Mouse (Mus musculus) heart, embryonic 14.5 days (tissue): ENCODE measurements around the gene Fam129a. TPM values are rescaled to one million over a fixed set of nuclear protein-coding genes. Genes with fewer than 3 reads are reported as not detected.
A peak's percentile ranks its signal among the peaks of the same experiment; 100 is the strongest.

Source experiments
- ATAC-seq: fragments of 200-750 bp; cut with Nextera tagmentation; 2 replicates; pipeline ENCODE4 v1.8.0; 2017; ENCODE audit warnings: low read depth, moderate TSS enrichment; ENCODE audit not compliant: insufficient number of reproducible peaks, insufficient read depth, low FRiP score
- H3K27ac ChIP-seq, 2 experiments: fragments of 200-500 bp in 1 of 2; fragments of 300-500 bp in 1 of 2; sonication (generic) in 1 of 2; replicated peaks in 1 of 2; 2 replicates each; pipeline ENCODE4 v1.5.1; 2012 to 2014; ENCODE audit warnings: low read depth in 2 of 2, low read length in 2 of 2, control low read depth in 1 of 2, mild to moderate bottlenecking in 1 of 2, mixed read lengths in 1 of 2; ENCODE audit not compliant: control insufficient read depth in 1 of 2, insufficient read depth in 1 of 2
- H3K27me3 ChIP-seq: fragments of 300-500 bp; sonication (generic); 2 replicates; pipeline ENCODE4 v1.6.1; 2014; ENCODE audit warnings: mild to moderate bottlenecking, low read length, control low read depth; ENCODE audit not compliant: control insufficient read depth, insufficient read depth
- H3K36me3 ChIP-seq: fragments of 300-500 bp; sonication (generic); 2 replicates; pipeline ENCODE4 v1.6.1; 2014; ENCODE audit warnings: mild to moderate bottlenecking, control low read depth, low read length, mixed read lengths; ENCODE audit not compliant: control insufficient read depth, insufficient read depth
- H3K4me1 ChIP-seq, 2 experiments: fragments of 200-500 bp in 1 of 2; fragments of 300-500 bp in 1 of 2; sonication (generic) in 1 of 2; 2 replicates each; pipeline ENCODE4 v1.6.1; 2012 to 2014; ENCODE audit warnings: low read length in 2 of 2, control low read depth in 1 of 2, mixed read lengths in 1 of 2; ENCODE audit not compliant: control insufficient read depth in 2 of 2, insufficient read depth in 2 of 2
- H3K4me2 ChIP-seq: fragments of 300-500 bp; sonication (generic); 2 replicates; pipeline ENCODE4 v1.6.1; 2014; ENCODE audit warnings: mild to moderate bottlenecking, low read length
- H3K4me3 ChIP-seq, 2 experiments: fragments of 200-500 bp in 1 of 2; fragments of 300-500 bp in 1 of 2; sonication (generic) in 1 of 2; 2 replicates each; pipeline ENCODE4 v1.5.1; 2012 to 2014; ENCODE audit warnings: low read length in 2 of 2, mild to moderate bottlenecking in 2 of 2, control low read depth in 1 of 2, low read depth in 1 of 2, moderate library complexity in 1 of 2; ENCODE audit not compliant: control insufficient read depth in 1 of 2, insufficient read depth in 1 of 2
- H3K9ac ChIP-seq: fragments of 300-500 bp; sonication (generic); 2 replicates; pipeline ENCODE4 v1.6.1; 2014; ENCODE audit warnings: mild to moderate bottlenecking, low read length
- H3K9me3 ChIP-seq: fragments of 300-500 bp; sonication (generic); 2 replicates; pipeline ENCODE4 v1.6.1; 2016; ENCODE audit warnings: low read length, control low read depth; ENCODE audit not compliant: control insufficient read depth
- WGBS: fragments of 180-500 bp; shearing (Covaris S2); extraction: QIAGEN DNeasy Blood & Tissue Kit; methylation state at CpG from one replicate; pipeline ENCODE4 v1.1.7; 2014; 5-methylcytosine and 5-hydroxymethylcytosine counted together
- polyA plus RNA-seq: library from polyadenylated mRNA; unstranded; fragments of >200 nt; fragmentation: Nextera tagmentation; extraction: Ambion mirVana; gene quantifications from 2 replicates; pipeline ENCODE4 v1.2.1, GENCODE M21; 2014

Gene Fam129a
- polyA plus RNA-seq, 1 experiment from 2014 or later, result 5.8 TPM

DNA sequence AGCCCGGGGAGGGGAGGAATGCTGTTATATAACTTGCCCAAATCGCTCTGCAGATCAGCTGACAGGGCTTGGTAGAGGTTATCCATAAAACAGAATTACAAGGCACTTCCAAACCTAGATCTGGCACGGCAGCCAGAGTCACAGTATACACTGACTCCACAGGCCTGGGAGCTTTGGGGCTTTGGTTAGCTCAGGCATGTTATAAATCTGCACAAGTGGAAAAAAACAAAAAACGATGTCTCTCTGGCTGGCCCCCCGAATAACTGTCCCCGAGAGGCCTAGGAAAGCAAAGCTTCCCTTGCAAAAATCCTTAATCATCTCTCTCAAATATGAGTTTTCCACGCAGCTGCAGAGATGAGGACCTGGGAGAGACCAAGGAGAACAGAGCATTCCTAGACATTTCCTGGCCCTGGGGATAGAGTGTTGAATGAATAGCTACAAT, 113.5 kb downstream of the Fam129a start:
- H3K9ac ChIP-seq, result no peak overlapping the region
- no peaks in the 10 kb centered on the region for H3K27me3 ChIP-seq
- peaks cover 22 to 31% of the 10 kb centered on the region in 2 experiments for H3K4me1 ChIP-seq
- 78% methylated on average over 7 of the region's 7 CpGs for WGBS
- no peaks in the 10 kb centered on the region for H3K36me3 ChIP-seq
- H3K4me3 ChIP-seq, result no peak overlapping the region
- ATAC-seq, result no peak
- 0 out of 4 replicates have a peak overlapping the region, but pooled peaks of 1 of the 2 experiments have one; percentile 37 for H3K27ac ChIP-seq
- H3K9me3 ChIP-seq, result no peaks in the 10 kb centered on the region
- H3K4me2 ChIP-seq, result no peak overlapping the region

DNA sequence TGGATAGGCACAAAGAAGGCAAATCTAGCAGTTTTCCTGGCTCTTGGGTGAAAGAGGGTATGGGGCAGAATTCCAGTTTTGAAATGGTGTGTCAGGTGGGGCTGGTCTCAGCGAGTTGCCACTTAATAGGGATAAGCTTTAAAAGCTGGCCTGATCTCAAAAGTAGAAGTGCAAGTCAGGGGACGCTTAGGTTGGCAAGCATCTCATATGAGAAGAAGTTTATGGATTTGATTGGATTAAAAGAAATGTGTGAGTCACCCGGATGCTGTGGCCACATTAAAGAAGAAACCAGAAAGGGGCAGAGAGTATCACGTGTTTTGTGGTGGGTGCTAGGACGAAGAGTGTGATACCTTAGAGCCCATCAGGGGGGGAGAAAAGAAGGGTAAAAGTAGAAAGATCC, 114.0 kb downstream of the Fam129a start:
- H3K27ac ChIP-seq, result 0 out of 4 replicates have a peak overlapping the region, but pooled peaks of 1 of the 2 experiments have one; percentile 37

DNA sequence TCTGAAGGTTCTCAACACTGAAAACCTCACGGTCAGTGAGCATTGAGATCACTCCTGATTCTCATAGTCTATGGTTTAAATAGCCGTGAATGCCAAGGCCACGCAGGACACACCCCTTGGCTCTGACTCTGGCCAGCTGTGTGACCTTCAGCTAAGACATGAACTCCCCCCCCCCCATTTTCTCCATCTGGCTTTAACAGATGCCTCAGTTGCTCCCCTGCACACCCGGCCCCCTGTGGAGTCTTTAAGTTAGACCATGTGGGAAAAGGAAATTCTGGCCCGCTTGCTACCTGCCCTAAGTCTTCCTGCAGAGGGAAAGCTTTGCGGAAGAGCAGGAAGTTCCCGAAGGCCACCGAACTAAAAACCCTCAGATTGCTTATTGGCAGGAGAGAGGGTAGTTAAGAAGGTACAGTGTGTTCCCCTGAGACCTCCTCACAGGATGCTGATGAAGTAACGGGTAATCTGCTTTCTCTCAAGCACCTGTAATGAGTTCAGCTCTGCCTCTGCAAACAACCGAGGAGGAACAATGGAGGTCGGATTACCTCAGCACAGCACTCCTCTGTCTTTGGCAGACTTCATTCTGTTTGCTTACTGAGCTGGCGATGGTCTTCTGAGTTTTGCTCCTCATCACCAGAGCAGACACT, 114.8 kb downstream of the Fam129a start:
- no peak for ATAC-seq
- Histone ChIP-seq H3K9me3 (no peaks in the 10 kb centered on the region), H3K4me1 (peaks cover 20 to 29% of the 10 kb centered on the region in 2 experiments), H3K36me3 (no peaks in the 10 kb centered on the region), H3K9ac (no peak overlapping the region), H3K27ac (peak overlapping the region in 1 of 2 experiments; percentile 80; a peak in 2 of 4 replicates), H3K4me3 (no peak overlapping the region), H3K27me3 (no peaks in the 10 kb centered on the region), H3K4me2 (peak overlapping the region; percentile 4; the same call in 1 of the 2 replicates)
- 29% methylated on average over 12 of the region's 12 CpGs for WGBS

More for the DNA sequence above, 114.0 kb downstream of the Fam129a start:
- Histone ChIP-seq H3K27me3 (no peaks in the 10 kb centered on the region), H3K4me2 (no peak overlapping the region), H3K4me1 (peaks cover 22 to 31% of the 10 kb centered on the region in 2 experiments), H3K9me3 (no peaks in the 10 kb centered on the region), H3K4me3 (no peak overlapping the region), H3K9ac (no peak overlapping the region), H3K36me3 (no peaks in the 10 kb centered on the region)
- 85% methylated on average over 5 of the region's 5 CpGs for WGBS
- ATAC-seq, result no peak

DNA sequence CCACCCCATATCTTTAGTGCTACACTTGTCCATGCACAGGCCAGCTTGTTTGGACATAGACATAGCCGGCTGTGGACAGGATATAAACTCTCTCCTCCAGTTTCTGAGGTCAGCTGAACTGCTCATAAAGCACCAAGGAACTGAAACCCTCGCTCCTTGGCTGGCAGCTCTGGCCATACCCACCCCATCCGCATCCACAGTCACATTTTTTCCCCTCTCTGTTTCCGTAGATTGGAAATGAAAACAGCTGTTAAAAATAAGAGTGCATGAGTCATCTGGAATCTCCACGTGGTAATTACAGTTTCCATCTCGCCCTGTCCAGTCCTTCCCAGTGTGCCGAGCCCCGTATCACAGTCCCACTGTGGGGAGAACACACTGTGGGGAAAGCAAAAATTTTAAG, 115.7 kb downstream of the Fam129a start:
- Histone ChIP-seq H3K9me3 (no peaks in the 10 kb centered on the region), H3K27me3 (no peaks in the 10 kb centered on the region), H3K36me3 (no peaks in the 10 kb centered on the region), H3K4me3 (no peak overlapping the region), H3K4me1 (peaks cover 20 to 29% of the 10 kb centered on the region in 2 experiments), H3K9ac (no peak overlapping the region), H3K27ac (peak overlapping the region; percentile 69 to 80), H3K4me2 (peak overlapping the region; percentile 40)
- peak; percentile 79 for ATAC-seq
- WGBS, result 14% methylated on average over 8 of the region's 8 CpGs

DNA sequence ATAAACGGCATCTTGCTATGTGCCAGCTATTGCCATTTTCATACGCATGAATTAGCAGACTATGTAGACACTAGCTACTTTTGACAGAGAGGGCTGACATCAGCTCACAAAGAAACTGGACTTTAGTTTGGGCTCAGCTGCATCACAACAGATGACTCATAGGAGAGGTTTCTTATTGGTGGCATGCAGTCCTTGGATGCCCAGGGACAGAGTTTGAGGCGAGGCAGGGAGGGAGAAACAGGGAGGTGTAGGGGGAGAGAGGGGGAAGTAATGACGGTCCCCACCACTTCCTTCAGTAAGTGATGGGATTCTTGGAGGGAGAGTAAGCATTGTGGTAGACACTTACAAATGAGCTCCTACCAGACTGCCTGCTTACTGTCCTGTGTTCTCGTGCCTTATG, 118.0 kb downstream of the Fam129a start:
- Histone ChIP-seq H3K27me3 (no peaks in the 10 kb centered on the region), H3K36me3 (no peaks in the 10 kb centered on the region), H3K27ac (no peak overlapping the region), H3K4me1 (peaks cover 25 to 35% of the 10 kb centered on the region in 2 experiments), H3K4me3 (no peak overlapping the region), H3K9ac (no peak overlapping the region), H3K4me2 (no peak overlapping the region), H3K9me3 (no peaks in the 10 kb centered on the region)
- 71% methylated on average over 5 of the region's 5 CpGs for WGBS
- no peak for ATAC-seq

DNA sequence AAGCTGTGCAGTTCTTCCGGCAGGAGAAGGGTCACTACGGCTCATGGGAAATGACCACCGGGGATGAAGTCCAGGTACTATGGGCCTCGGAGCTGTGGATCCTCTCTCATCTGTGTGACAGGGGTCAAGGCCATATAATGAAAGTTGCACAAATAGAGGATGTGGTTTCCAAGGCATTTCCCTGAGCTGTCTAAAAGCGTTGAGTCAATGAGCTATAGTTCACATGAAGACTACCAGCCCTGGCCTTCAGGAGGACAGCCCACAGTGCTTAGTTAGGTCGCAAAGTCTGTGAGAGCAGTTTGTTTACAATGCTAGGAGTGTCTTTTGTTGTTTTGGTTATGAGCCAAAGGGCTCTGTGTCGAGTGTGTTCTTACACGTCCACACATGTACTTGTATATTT, 118.6 kb downstream of the Fam129a start:
- WGBS, result 72% methylated on average over 8 of the region's 8 CpGs
- no peak for ATAC-seq

DNA sequence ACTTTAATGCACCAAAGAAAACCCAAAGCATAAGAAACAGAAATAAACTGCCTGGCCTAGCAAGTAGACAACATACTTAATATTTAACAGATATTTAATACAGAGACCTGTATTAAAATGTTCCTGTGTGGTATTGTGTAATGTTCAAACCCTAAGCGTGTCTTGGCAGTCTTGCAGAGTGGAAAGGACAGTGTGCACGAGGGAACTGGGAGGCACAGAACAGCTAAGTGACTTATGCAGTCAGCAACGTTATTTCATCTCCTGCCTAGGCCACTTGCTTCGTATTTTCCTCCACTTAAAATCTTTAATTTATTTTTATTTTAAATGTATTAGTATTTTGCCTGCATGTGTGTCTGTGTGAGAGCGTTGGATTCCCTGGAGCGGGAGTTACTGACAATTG, 119.1 kb downstream of the Fam129a start:
- Histone ChIP-seq H3K9ac (no peak overlapping the region), H3K4me2 (no peak overlapping the region), H3K4me1 (peaks cover 22 to 33% of the 10 kb centered on the region in 2 experiments), H3K27ac (no peak overlapping the region), H3K36me3 (no peaks in the 10 kb centered on the region), H3K9me3 (no peaks in the 10 kb centered on the region), H3K4me3 (no peak overlapping the region), H3K27me3 (no peaks in the 10 kb centered on the region)
- no peak for ATAC-seq
- WGBS, result 83% methylated on average over 6 of the region's 6 CpGs

More for the DNA sequence above, 118.6 kb downstream of the Fam129a start:
- Histone ChIP-seq H3K27ac (no peak overlapping the region), H3K9me3 (no peaks in the 10 kb centered on the region), H3K4me3 (no peak overlapping the region), H3K27me3 (no peaks in the 10 kb centered on the region), H3K9ac (no peak overlapping the region), H3K36me3 (no peaks in the 10 kb centered on the region), H3K4me2 (no peak overlapping the region), H3K4me1 (peaks cover 26 to 38% of the 10 kb centered on the region in 2 experiments)
